Mouse (Mus musculus): ENCODE data around the gene 1190005I06Rik.

1190005I06Rik gene

DNA sequence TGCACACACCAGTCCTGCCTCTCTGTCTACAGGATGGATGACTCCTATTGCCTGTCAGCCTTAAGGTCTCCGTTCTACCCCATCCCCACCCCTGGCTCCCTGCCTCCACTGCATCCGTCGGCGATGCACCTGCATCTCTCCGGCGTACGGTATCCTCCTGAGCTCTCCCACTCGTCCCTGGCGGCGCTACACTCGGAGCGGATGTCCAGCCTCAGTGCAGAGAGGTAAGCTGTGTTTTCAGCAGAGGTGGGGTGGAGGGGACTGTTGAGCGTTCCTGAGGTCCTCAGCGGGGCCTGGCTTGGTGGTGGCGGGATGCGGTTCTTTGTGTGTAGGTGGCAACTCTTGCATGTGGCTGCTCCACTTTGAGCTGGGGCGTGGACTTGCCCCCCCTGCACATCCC, 79.7 kb downstream of the 1190005I06Rik start:
- in situ Hi-C loops (cut with MboI; ENCODE audit: low pct_unique_long_range_greater_than_20kb in 1 of 2, low sequenced_read_pairs in 2 of 2, unreplicated experiment in 1 of 2): no loop called here

DNA sequence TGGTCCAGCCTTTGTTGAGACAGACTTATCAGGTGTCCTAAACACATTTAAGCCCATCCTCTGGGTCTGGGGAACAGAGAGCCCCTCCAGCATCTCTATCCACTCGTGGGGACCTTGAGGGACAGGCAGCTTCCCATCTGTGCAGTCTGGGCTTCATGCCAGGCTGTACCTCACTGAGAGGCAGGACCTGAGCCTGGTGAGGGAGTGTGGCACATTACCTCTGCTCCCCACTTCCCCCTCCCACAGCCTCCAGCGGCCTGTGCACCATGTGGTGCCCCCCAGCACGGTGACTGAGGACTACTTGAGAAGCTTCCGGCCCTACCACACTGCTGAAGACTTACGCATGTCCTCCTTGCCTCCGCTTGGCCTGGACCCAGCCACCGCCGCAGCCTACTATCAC, 80.8 kb downstream of the 1190005I06Rik start:
- in situ Hi-C loops (cut with MboI; ENCODE audit: low pct_unique_long_range_greater_than_20kb in 1 of 2, low sequenced_read_pairs in 2 of 2, unreplicated experiment in 1 of 2): no loop called here

DNA sequence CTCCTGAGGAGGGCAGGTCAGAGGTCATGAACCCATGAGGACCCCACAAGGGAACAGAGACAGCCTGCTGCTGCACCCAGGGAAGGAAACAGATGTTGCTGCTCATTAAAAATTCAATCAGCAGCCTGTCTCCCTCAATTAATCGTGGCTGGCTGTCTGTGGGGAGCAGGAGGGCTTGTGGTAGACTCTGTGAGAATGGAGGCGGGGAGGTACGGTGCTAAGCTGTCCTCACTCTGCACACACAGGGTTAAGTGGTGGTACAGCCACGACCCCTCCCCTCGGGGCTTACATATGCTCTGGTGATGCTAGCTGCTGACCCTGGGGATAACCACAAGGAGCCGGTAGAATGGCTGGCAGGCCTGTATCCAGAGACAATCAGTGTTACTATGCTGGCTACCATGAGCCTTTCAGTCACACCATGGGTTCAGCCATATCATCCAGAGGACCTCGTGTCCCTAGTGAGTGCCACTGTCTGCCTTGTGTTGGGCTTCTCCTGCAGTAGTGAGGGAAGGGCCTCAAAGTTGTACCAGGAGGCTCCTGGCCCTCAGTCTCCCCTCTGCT, 82.2 kb downstream of the 1190005I06Rik start:
- in situ Hi-C loops (cut with MboI; ENCODE audit: low pct_unique_long_range_greater_than_20kb in 1 of 2, low sequenced_read_pairs in 2 of 2, unreplicated experiment in 1 of 2): no loop called here

DNA sequence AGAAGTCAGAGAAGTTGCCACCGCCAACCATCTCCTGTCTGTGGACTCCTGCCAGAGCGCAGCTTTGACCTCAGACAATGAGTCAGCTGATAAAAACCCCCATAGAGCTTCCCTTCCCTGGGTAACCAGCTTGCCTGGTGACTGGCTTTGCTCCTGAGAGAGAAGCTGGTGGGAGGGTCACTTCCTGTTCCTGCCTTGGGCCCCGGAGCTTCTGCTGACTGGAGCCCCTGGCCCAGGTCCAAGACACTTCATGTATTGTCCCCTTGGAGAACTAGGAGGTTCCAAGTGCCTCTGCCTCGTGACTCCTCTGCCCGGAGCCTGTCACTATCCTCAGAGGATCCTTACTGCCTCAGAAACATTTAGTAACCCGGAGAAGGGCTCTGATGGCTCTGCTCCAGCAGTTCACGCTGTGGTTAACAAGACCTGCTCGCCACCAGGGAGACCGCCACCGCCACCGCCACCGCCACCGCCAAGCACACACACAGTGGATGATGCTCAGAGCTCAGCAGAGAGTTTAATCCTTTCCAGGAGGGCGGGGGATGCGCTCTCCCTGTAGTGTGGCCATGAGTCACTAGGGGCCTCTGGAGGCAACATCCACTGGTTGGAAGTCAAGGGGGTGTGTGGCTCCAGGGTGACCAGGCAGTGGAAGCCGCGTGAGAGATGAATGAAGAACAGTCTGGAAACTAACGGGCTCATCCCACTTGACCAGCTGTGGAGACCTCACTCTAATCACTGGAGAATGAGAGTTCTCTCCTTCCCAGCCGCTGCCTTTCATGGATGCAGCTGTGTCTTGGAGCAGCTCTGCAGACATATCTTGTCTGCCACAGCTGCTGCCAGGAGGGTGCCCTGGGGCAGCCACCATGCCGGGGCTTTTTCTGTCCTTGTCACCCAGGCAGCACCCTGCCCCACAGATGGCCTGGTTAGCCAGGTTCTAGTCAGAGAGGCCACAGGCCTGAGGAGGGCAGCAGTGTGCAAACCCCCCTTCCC, 83.3 kb downstream of the 1190005I06Rik start:
- in situ Hi-C loops (cut with MboI; ENCODE audit: low pct_unique_long_range_greater_than_20kb in 1 of 2, low sequenced_read_pairs in 2 of 2, unreplicated experiment in 1 of 2): no loop called here

DNA sequence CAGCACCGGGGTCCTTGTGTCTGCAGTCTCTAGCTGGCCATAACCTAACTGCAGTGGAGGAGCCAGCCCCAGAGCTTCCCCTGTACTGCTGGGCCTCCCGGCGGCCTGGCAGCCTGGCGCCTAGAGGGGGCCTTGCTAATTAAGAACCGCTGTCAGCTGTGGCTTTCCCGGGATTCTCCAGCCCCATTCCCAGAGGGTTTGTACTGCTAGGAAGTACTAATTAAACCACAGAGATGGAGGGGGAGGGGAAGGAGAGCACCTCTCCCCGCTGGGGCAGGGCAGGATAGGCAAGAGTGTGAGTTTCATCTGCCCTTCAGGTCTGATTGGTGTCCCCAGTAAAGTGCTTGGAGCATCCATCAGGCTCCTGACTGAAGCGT, 84.1 kb downstream of the 1190005I06Rik start:
- in situ Hi-C loops (cut with MboI; ENCODE audit: low pct_unique_long_range_greater_than_20kb in 1 of 2, low sequenced_read_pairs in 2 of 2, unreplicated experiment in 1 of 2): no loop called here

DNA sequence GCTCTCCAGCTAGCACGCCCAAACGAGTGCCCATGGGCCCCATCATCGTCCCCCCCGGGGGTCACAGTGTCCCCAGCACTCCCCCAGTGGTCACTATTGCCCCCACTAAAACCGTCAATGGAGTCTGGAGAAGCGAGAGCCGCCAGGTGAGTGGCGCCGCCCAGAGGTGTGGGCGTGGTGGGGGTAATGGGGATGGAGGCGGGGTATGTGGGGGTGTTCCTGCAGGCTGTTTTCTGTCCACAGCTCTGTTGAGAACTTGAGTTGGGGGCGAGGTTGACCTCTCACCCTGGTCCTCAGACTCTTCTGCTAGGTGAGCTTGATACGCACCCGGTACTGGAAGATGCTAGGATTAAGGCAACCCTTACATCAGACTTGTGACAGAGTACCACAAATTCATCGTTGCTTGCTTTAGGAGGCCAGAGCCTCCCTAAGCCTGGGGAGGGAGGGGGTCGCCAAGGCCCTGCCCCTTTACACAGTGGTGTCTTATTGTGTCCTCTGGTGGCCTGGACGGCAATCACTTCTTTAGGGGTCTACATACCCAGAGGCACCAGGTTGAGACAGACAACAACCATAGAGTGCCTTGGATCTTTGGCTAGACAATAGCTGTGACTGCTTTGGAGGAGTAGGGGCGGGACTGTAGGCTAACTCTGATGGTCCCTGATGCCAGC, 84.6 kb downstream of the 1190005I06Rik start:
- in situ Hi-C loops (cut with MboI; ENCODE audit: low pct_unique_long_range_greater_than_20kb in 1 of 2, low sequenced_read_pairs in 2 of 2, unreplicated experiment in 1 of 2): no loop called here

DNA sequence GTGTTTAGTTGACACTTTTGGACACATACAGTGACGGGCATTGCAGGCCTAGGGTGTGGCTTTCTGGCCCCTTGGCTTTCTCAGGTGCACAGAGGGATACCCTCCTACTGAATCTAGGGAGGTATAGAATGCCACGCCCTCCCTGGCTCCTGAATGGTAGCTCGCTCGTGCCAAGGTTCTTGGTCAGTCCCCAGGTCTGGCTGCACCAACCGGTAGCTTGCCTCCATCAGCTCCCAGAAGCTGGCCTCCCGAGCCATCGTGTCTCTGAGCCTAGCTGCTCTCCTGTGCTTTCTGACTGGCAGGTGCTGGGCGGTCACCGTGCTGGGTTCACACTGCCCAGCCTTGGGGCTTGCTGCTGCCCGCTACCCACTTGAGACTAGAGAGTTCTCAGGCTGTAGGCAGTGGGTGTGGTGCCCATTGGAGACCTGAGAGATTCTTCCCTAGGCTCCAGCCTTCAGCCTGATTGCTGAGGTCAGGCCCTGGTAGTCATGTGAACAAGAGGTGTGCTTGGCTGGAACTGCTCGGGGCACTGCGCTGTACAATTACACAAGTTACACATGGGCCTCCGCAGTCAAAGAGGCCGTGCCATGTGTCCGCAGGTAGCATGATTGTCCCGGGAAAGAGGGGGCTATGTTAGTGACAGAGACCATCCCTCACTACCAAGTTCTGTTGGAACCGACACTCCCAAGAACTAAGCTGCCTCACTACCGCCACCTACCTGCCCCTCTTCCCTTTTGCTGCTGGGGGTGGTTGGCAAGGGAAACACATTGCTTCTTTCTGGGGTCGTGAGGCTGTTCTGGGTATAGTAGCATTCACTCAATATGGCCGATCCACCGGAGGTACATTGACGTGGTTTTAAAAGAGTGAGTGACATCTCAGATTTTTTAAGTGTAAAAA, 85.6 kb downstream of the 1190005I06Rik start:
- in situ Hi-C loops (cut with MboI; ENCODE audit: low pct_unique_long_range_greater_than_20kb in 1 of 2, low sequenced_read_pairs in 2 of 2, unreplicated experiment in 1 of 2): no loop called here

DNA sequence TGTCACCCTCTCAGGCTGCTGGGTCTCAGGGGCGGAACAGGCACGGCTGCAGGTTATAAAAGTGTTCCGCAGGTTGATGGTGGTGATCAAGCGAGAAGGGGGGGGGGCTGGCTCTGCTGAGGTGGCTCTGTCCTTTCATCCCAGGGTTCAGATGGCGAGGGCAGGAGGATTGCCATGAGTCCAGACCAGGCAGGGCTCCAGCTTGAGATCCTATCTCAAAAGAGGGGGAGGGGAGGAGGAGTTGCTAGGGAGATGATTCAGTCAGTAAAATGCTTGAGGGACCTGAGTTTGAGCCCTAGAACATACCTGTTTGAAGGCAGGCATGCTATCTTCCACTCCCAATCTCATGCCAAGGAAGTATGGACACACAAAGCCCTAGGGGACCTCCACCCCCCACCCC, 86.9 kb downstream of the 1190005I06Rik start:
- in situ Hi-C loops (cut with MboI; ENCODE audit: low pct_unique_long_range_greater_than_20kb in 1 of 2, low sequenced_read_pairs in 2 of 2, unreplicated experiment in 1 of 2): no loop called here

DNA sequence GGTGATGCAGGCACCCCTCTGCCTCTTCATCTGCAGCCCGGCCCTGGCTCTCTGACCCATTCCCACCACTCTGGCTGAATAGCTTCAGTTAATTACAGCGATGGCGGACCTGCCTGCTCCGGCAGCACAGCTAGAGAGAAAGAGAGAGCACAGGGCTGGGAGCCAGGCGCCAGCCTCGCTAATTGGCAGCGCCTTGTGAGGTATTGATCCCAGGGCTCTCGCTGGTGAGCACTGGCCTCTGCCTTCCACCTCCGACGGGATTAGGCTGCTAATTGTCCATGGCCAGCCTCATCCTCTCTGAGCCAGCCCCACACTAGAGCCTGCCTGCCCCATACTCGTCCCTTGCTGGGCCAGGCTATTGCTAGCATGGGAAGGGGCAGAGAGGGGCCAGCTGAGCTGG, 87.8 kb downstream of the 1190005I06Rik start:
- in situ Hi-C loops (cut with MboI; ENCODE audit: low pct_unique_long_range_greater_than_20kb in 1 of 2, low sequenced_read_pairs in 2 of 2, unreplicated experiment in 1 of 2): no loop called here

Data from mouse embryonic stem cell (cell line).